Mouse (Mus musculus) thymus, adult 2 months (tissue): ENCODE measurements around the gene Slc19a1.

Experiments used
- CTCF ChIP-seq: fragments of 200-500 bp; IDR thresholded peaks from 2 replicates; pipeline ENCODE4 v1.5.1; 2012; ENCODE audit warnings: mild to moderate bottlenecking, control low read depth, low read length, moderate library complexity, borderline replicate concordance; ENCODE audit not compliant: control insufficient read depth, poor library complexity, insufficient read depth; ENCODE audit errors: extremely low read depth
- POLR2A ChIP-seq: fragments of 200-500 bp; IDR thresholded peaks from 2 replicates; pipeline ENCODE4 v1.6.1; 2012; ENCODE audit warnings: mild to moderate bottlenecking, low read length, control low read depth, moderate library complexity; ENCODE audit not compliant: control insufficient read depth, poor library complexity, insufficient read depth; ENCODE audit errors: extremely low read depth

DNA sequence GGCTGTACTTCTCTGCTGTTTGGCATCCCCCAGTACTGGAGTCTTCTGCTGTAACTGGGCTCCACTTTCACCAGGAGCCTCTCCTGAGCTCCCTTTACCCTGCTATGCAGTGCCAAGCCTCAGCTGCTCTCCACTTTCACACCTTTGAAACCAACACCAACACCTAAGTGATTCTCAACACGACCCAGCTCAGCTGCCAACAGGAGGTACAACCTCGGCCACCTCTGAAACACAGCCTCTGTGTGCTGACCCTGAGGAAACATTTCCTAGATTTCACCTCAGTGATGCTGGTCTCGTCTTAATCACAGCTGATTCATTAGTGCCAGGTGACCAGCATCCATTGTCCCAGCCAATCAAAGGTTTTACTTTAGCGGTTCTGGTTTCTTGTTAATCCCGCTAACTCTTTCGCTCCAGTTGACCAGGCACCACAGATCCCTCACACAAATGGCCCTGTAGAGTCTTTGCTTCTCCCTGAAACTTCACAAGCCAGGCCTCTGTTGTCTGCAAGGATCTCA is 3.2 kb upstream of the Slc19a1 start:
- no peak for TF ChIP-seq CTCF
- TF ChIP-seq POLR2A, result no peak
